Mouse (Mus musculus): Measurements from ENCODE around the gene Ccdc92. TPM values are rescaled to one million over a fixed set of nuclear protein-coding genes. Genes with fewer than 3 reads are reported as not detected.
A peak's percentile ranks its signal among the peaks of the same experiment; 100 is the strongest.

Ccdc92 gene
- 7.4 and 7.5 TPM in 2 replicates for polyA plus RNA-seq (2015; fragmentation: Nextera tagmentation; extraction: Ambion mirVana)

- H3K27me3 ChIP-seq (replicated peaks): peaks cover 17% of the 10 kb centered on the region
- H3K9ac ChIP-seq: peak within 1 kb of the TSS; percentile 97
- WGBS: under 1% methylated on average over 69 of the region's 103 CpGs
- peak within 1 kb of the TSS; percentile 92 for H3K4me2 ChIP-seq
- ATAC-seq (ENCODE audit: insufficient read depth, low FRiP score, low read depth): peak; percentile 94
- H3K4me1 ChIP-seq: peaks cover 15% of the 10 kb centered on the region
- no peaks in the 10 kb centered on the region for H3K36me3 ChIP-seq
- H3K27ac ChIP-seq: peak within 1 kb of the TSS; percentile 92
- H3K9me3 ChIP-seq: no peaks in the 10 kb centered on the region
- peak within 1 kb of the TSS; percentile 97 for H3K4me3 ChIP-seq (replicated peaks)
These were observed at the start of gene Ccdc92, which contains the start of gene Zfp664 for GRCm38 (mm10) chr5:124862013-124862866. Gene Ccdc92 (minus strand): TSS chr5:124862424. Gene Zfp664 (plus strand): TSS chr5:124862691.

GRCm38 (mm10) chr5:124908860-124909259, 46.6 kb upstream of the Ccdc92 start:
- Histone ChIP-seq H3K4me3 (replicated peaks) (no peak overlapping the region), H3K27ac (no peak overlapping the region), H3K9ac (no peak overlapping the region), H3K4me1 (no peaks in the 10 kb centered on the region; the same call in 1 of the 2 replicates), H3K4me2 (no peak overlapping the region), H3K36me3 (no peaks in the 10 kb centered on the region), H3K9me3 (no peaks in the 10 kb centered on the region), H3K27me3 (replicated peaks) (no peaks in the 10 kb centered on the region)
- ATAC-seq (ENCODE audit: insufficient read depth, low FRiP score, low read depth): peak; percentile 81; the same call in 1 of the 2 replicates
- 22% methylated on average over 5 of the region's 5 CpGs for WGBS

GRCm38 (mm10) chr5:124906890-124907289, 44.7 kb upstream of the Ccdc92 start:
- H3K4me2 ChIP-seq: no peak overlapping the region
- no peak overlapping the region for H3K27ac ChIP-seq
- no peaks in the 10 kb centered on the region for H3K9me3 ChIP-seq
- H3K4me3 ChIP-seq (replicated peaks): no peak overlapping the region
- no peaks in the 10 kb centered on the region for H3K27me3 ChIP-seq (replicated peaks)
- no peak for ATAC-seq (ENCODE audit: insufficient read depth, low FRiP score, low read depth)
- H3K9ac ChIP-seq: no peak overlapping the region
- no peaks in the 10 kb centered on the region; the same call in 1 of the 2 replicates for H3K4me1 ChIP-seq
- H3K36me3 ChIP-seq: no peaks in the 10 kb centered on the region
- WGBS: 53% methylated on average over 13 of the region's 13 CpGs

GRCm38 (mm10) chr5:124903852-124904251, 41.6 kb upstream of the Ccdc92 start:
- Histone ChIP-seq H3K9ac (no peak overlapping the region), H3K27me3 (replicated peaks) (no peaks in the 10 kb centered on the region), H3K4me3 (replicated peaks) (no peak overlapping the region), H3K9me3 (no peaks in the 10 kb centered on the region), H3K36me3 (no peaks in the 10 kb centered on the region), H3K27ac (no peak overlapping the region), H3K4me1 (peaks cover 14% of the 10 kb centered on the region), H3K4me2 (no peak overlapping the region)
- ATAC-seq (ENCODE audit: insufficient read depth, low FRiP score, low read depth): no peak
- WGBS: 73% methylated on average over 4 of the region's 4 CpGs

GRCm38 (mm10) chr5:124902195-124902594, 40.0 kb upstream of the Ccdc92 start:
- WGBS: 79% methylated on average over 10 of the region's 10 CpGs
- Histone ChIP-seq H3K27ac (no peak overlapping the region), H3K36me3 (no peaks in the 10 kb centered on the region), H3K9ac (no peak overlapping the region), H3K27me3 (replicated peaks) (no peaks in the 10 kb centered on the region), H3K4me1 (peaks cover 14% of the 10 kb centered on the region; the same call in 1 of the 2 replicates), H3K4me2 (no peak overlapping the region), H3K4me3 (replicated peaks) (no peak overlapping the region), H3K9me3 (no peaks in the 10 kb centered on the region)
- no peak for ATAC-seq (ENCODE audit: insufficient read depth, low FRiP score, low read depth)

- no peak overlapping the region for H3K4me2 ChIP-seq
- peaks cover 14% of the 10 kb centered on the region; the same call in 1 of the 2 replicates for H3K4me1 ChIP-seq
- no peaks in the 10 kb centered on the region for H3K27me3 ChIP-seq (replicated peaks)
- no peak overlapping the region for H3K9ac ChIP-seq
- 78% methylated on average over 6 of the region's 6 CpGs for WGBS
- no peaks in the 10 kb centered on the region for H3K36me3 ChIP-seq
- H3K9me3 ChIP-seq: no peaks in the 10 kb centered on the region
- no peak overlapping the region for H3K27ac ChIP-seq
- no peak for ATAC-seq (ENCODE audit: insufficient read depth, low FRiP score, low read depth)
- no peak overlapping the region for H3K4me3 ChIP-seq (replicated peaks)
These were observed 39.5 kb upstream of the Ccdc92 start for GRCm38 (mm10) chr5:124901675-124902074.

- WGBS: 59% methylated on average over 19 of the region's 19 CpGs
- H3K4me3 ChIP-seq (replicated peaks): no peak overlapping the region
- peaks cover 14% of the 10 kb centered on the region; the same call in 1 of the 2 replicates for H3K4me1 ChIP-seq
- no peaks in the 10 kb centered on the region for H3K36me3 ChIP-seq
- no peaks in the 10 kb centered on the region for H3K27me3 ChIP-seq (replicated peaks)
- 0 out of 2 replicates have a peak overlapping the region, but pooled peaks have one; percentile 16 for H3K27ac ChIP-seq
- no peak overlapping the region for H3K4me2 ChIP-seq
- ATAC-seq (ENCODE audit: insufficient read depth, low FRiP score, low read depth): no peak; the same call in 1 of the 2 replicates
- H3K9me3 ChIP-seq: no peaks in the 10 kb centered on the region
- no peak overlapping the region for H3K9ac ChIP-seq
These were observed 38.7 kb upstream of the Ccdc92 start for GRCm38 (mm10) chr5:124900738-124901490.

- Histone ChIP-seq H3K27ac (no peak overlapping the region), H3K4me2 (peak overlapping the region; percentile 56), H3K9me3 (no peaks in the 10 kb centered on the region), H3K4me1 (peaks cover 14% of the 10 kb centered on the region; the same call in 1 of the 2 replicates), H3K9ac (no peak overlapping the region), H3K36me3 (no peaks in the 10 kb centered on the region), H3K4me3 (replicated peaks) (peak overlapping the region; percentile 19), H3K27me3 (replicated peaks) (no peaks in the 10 kb centered on the region)
- 16% methylated on average over 20 of the region's 20 CpGs for WGBS
- peak; percentile 18; the same call in 1 of the 2 replicates for ATAC-seq (ENCODE audit: insufficient read depth, low FRiP score, low read depth)
These were observed 37.9 kb upstream of the Ccdc92 start for GRCm38 (mm10) chr5:124899945-124900631.

- WGBS: 44% methylated on average over 7 of the region's 8 CpGs
- no peak overlapping the region for H3K4me2 ChIP-seq
- H3K36me3 ChIP-seq: no peaks in the 10 kb centered on the region
- ATAC-seq (ENCODE audit: insufficient read depth, low FRiP score, low read depth): no peak
- H3K9ac ChIP-seq: no peak overlapping the region
- no peak overlapping the region for H3K4me3 ChIP-seq (replicated peaks)
- no peaks in the 10 kb centered on the region for H3K9me3 ChIP-seq
- peaks cover 19% of the 10 kb centered on the region; the same call in 1 of the 2 replicates for H3K4me1 ChIP-seq
- H3K27ac ChIP-seq: no peak overlapping the region
- H3K27me3 ChIP-seq (replicated peaks): no peaks in the 10 kb centered on the region
These were observed 33.9 kb upstream of the Ccdc92 start for GRCm38 (mm10) chr5:124896135-124896534.

- H3K9me3 ChIP-seq: no peaks in the 10 kb centered on the region
- H3K27me3 ChIP-seq (replicated peaks): no peaks in the 10 kb centered on the region
- no peak for ATAC-seq (ENCODE audit: insufficient read depth, low FRiP score, low read depth)
- WGBS: 54% methylated on average over 3 of the region's 3 CpGs
- 0 out of 2 replicates have a peak, but pooled peaks cover 6% of the 10 kb centered on the region for H3K4me1 ChIP-seq
- 0 out of 2 replicates have a peak, but pooled peaks cover 8% of the 10 kb centered on the region for H3K36me3 ChIP-seq
- H3K27ac ChIP-seq: no peak overlapping the region
- no peak overlapping the region for H3K4me3 ChIP-seq (replicated peaks)
- H3K9ac ChIP-seq: no peak overlapping the region
- H3K4me2 ChIP-seq: no peak overlapping the region
These were observed 29.7 kb upstream of the Ccdc92 start for GRCm38 (mm10) chr5:124891921-124892370.

- ATAC-seq (ENCODE audit: insufficient read depth, low FRiP score, low read depth): no peak
- Histone ChIP-seq H3K36me3 (peaks cover 32% of the 10 kb centered on the region), H3K4me2 (no peak overlapping the region), H3K27me3 (replicated peaks) (no peaks in the 10 kb centered on the region), H3K4me3 (replicated peaks) (no peak overlapping the region), H3K9ac (no peak overlapping the region), H3K4me1 (0 out of 2 replicates have a peak, but pooled peaks cover 6% of the 10 kb centered on the region), H3K9me3 (no peaks in the 10 kb centered on the region), H3K27ac (no peak overlapping the region)
- WGBS: 97% methylated on average over 8 of the region's 8 CpGs
These were observed 26.4 kb upstream of the Ccdc92 start for GRCm38 (mm10) chr5:124888661-124889060.

Data from stomach, embryonic 15.5 days (tissue).